Mouse (Mus musculus): ENCODE measurements around the gene Iqcn. TPM values are rescaled to one million over a fixed set of nuclear protein-coding genes. Genes with fewer than 3 reads are reported as not detected.
A peak's percentile ranks its signal among the peaks of the same experiment; 100 is the strongest.

The Iqcn gene
- total RNA-seq, 2 experiments from 2014 or later = 0.19 TPM; not detected in 1

DNA sequence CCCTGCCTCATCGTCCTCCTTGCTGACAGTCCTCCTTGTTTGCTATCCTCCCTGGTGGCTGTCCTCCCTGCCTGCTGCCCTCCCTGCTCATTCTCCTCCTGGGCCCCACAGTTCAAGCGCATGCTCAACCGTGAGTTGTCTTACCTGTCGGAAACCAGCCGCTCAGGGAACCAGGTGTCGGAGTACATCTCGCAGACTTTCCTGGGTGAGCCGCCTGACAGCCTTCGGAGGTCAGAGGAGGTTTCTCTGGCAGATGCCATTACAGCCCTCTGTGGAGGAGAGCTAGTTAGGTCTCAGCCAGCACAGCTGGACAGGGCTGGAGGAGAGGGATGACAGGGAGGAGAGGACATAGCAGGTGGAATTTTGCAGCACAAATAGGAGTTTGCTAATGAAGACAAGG, 43.4 kb downstream of the Iqcn start:
- intact Hi-C loops (cut with DNase I) = no loop called here
- DNase-seq (ENCODE audit: extremely low spot score in 1 of 2, low spot score in 2 of 2) = peak in 1 of 2 experiments; percentile 32

DNA sequence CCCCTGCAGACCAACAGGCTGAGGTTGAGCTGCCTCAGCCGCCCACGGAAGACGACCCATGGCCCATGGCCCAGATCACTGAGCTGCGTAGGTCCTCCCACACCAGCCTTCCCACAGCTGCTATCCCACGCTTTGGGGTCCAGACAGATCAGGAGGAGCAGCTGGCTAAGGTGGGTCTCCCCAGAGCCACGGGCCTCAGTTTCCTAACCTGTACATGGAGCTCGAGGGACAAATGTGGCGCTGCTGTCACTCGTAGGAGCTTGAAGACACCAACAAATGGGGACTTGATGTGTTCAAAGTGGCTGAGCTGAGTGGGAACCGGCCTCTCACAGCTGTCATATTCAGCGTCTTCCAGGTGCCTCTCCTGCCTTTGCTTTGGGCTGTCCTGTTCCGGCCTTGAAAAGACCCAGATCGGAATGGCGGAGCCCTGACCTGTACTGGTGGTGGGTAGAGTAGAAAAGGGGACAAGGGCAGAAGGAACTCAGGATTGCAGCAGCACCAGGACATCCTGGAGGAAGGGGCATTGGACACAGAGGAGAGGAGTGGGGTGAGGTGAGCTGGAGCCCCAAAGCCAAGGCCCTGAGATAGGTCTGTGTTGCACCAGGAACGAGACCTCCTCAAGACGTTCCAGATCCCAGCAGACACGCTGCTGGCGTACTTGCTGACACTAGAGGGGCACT, 44.1 kb downstream of the Iqcn start:
- intact Hi-C loops (cut with DNase I) = no loop called here
- peak in 1 of 2 experiments; percentile 26 for DNase-seq (ENCODE audit: extremely low spot score in 1 of 2, low spot score in 2 of 2)

- peak in 1 of 2 experiments; percentile 17 for DNase-seq (ENCODE audit: extremely low spot score in 1 of 2, low spot score in 2 of 2)
- intact Hi-C loops (cut with DNase I) = no loop called here
These were observed 45.2 kb downstream of the Iqcn start for GRCm38 (mm10) chr8:70748246-70749096.

- intact Hi-C loops (cut with DNase I) = no loop called here
- peak in 1 of 2 experiments; percentile 33 for DNase-seq (ENCODE audit: extremely low spot score in 1 of 2, low spot score in 2 of 2)
These were observed 45.9 kb downstream of the Iqcn start for GRCm38 (mm10) chr8:70749097-70749674.

DNA sequence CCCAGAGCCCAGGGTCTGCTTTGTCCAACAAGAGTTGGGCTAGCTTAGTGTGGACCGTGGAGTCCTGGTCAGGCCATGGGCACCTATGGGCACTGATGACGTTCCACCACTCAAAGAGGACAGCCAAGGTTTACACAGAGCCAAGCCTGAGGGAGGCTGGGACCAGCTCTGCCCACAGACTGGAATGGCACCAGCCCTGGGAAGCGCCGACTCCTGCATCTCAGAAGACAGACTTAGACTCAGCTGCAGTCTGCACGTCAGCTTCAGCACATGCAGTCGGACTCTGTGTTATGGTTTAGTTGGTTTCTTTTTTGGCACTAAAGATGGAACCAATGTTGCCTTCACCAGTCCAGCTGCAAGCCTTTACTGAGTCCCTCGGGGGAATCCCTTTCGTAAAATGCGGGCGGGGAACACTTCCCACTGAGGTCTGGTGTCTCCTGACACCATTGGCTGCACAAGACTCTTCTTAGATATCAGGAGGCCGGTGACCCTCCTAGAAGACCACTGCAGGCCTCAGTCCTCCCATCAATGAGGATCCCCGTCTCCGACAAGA, 46.9 kb downstream of the Iqcn start:
- peak in 1 of 2 experiments; percentile 22 for DNase-seq (ENCODE audit: extremely low spot score in 1 of 2, low spot score in 2 of 2)
- intact Hi-C loops (cut with DNase I) = no loop called here

- peak in 1 of 2 experiments; percentile 79 for DNase-seq (ENCODE audit: extremely low spot score in 1 of 2, low spot score in 2 of 2)
- intact Hi-C loops (cut with DNase I) = loop anchor here (2.0 kb wide), 1 partner anchor 31 kb away; no protein-coding TSS in a partner anchor
These were observed 48.9 kb downstream of the Iqcn start for GRCm38 (mm10) chr8:70752000-70752764.

- intact Hi-C loops (cut with DNase I) = loop anchor here (2.0 kb wide), 1 partner anchor 32 kb away; no protein-coding TSS in a partner anchor
- DNase-seq (ENCODE audit: extremely low spot score in 1 of 2, low spot score in 2 of 2) = peak in 1 of 2 experiments; percentile 94
These were observed 49.9 kb downstream of the Iqcn start for GRCm38 (mm10) chr8:70753151-70753550.

DNA sequence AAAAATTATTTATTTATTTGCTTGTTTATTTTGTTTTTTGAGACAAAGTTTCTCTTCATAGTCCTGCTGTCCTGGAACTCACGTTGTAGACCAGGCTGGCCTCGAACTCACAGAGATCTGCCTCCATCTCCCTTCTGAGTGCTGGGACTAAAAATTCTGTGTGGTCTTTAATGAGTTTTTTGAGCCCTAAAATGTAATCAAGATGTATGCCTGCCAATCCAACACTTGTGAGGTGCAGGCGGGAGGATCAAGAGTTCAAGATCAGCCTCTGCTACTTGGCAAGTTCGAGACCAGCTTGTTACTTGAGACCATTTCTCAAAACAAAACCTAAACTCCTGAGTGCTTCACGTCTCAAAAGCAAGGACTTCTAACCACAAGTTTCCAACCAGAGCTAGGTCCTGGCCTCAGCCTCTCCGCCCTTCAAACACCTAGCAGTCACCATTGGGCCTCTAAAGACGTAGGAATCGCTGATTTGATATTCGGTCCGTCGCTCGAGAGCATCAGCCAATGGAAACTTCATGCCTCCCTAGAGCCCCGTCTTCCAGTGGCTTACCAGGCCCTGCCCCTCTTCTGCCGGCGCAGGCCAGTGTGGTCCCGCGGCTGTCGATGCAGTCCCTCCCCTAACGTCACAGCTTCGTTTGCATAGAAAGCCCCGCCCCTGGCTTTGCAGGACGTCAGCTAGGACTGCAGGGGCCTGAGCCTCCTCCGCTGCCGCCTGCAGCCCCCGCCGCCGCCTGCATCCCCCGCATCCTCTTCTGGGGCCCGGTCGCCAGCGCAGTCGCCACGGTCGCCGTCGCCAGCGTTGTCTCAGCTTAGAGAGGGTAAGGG, 51.0 kb downstream of the Iqcn start, which contains the start of gene Rab3a:
Gene Rab3a (plus strand): TSS at position 637 of the 828 bp plus-strand sequence.
- DNase-seq (ENCODE audit: extremely low spot score in 1 of 2, low spot score in 2 of 2) = peak; percentile 98
- intact Hi-C loops (cut with DNase I) = no loop called here

GRCm38 (mm10) chr8:70754871-70755660, 51.8 kb downstream of the Iqcn start:
- peak; percentile 79 to 90 for DNase-seq (ENCODE audit: extremely low spot score in 1 of 2, low spot score in 2 of 2)
- intact Hi-C loops (cut with DNase I) = no loop called here

DNA sequence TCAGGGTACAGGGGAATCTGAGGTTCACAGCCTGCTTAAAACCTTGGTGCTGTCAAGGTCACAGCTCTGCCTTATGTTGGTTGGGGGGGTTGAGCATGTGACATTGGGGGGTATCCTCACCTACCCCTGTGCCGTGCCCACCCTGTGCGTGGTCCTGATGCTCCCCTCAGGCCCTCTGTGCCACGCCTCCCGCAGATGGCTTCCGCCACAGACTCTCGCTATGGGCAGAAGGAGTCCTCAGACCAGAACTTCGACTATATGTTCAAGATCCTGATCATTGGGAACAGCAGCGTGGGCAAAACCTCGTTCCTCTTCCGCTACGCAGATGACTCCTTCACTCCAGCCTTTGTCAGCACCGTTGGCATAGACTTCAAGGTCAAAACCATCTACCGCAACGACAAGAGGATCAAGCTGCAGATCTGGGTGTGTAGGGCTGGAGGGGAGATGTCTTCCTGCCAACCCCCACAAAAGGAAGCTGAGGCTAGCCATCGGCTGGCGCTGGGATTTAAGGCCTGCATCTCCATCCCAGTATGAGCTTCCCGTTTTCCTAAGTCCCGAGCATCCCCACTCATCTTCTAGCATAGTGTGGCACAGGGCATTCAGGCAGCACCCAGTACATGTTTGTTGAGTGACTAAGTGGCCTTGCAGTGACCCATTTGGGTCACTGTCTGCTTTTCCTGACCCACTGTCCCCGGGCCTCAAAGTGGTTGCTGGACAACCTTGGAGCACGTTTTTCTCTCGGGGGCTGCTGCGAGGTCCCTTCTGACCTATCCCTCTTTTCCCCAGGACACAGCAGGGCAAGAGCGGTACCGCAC, 52.6 kb downstream of the Iqcn start:
- DNase-seq (ENCODE audit: extremely low spot score in 1 of 2, low spot score in 2 of 2) = peak; percentile 4 to 47
- intact Hi-C loops (cut with DNase I) = no loop called here

DNA sequence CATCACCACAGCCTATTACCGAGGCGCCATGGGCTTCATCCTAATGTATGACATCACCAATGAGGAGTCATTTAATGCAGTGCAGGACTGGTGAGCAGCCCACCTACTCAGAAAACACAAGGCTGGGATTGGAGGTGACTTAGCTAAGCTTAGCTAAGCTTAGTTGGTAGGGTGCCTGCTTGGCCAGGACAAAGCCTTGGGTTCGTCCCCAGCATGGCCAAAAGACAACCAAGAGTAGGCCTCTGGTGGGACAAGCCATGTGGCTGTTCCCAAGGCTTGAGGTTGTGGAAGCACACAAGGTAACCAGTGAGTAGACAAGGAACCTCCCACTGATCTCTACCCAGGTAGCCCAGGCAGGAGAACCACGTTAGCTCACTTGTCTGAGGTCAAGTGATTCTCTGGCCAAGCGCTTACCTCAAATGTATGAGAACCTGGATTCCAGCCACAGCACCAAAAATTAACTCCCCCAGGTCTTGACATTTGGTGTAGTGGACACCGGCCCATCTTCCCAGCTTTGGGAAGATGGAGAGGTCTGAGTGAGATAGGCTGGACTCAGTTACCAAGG, 53.3 kb downstream of the Iqcn start:
- intact Hi-C loops (cut with DNase I) = no loop called here
- DNase-seq (ENCODE audit: extremely low spot score in 1 of 2, low spot score in 2 of 2) = peak; percentile 3 to 22

DNA sequence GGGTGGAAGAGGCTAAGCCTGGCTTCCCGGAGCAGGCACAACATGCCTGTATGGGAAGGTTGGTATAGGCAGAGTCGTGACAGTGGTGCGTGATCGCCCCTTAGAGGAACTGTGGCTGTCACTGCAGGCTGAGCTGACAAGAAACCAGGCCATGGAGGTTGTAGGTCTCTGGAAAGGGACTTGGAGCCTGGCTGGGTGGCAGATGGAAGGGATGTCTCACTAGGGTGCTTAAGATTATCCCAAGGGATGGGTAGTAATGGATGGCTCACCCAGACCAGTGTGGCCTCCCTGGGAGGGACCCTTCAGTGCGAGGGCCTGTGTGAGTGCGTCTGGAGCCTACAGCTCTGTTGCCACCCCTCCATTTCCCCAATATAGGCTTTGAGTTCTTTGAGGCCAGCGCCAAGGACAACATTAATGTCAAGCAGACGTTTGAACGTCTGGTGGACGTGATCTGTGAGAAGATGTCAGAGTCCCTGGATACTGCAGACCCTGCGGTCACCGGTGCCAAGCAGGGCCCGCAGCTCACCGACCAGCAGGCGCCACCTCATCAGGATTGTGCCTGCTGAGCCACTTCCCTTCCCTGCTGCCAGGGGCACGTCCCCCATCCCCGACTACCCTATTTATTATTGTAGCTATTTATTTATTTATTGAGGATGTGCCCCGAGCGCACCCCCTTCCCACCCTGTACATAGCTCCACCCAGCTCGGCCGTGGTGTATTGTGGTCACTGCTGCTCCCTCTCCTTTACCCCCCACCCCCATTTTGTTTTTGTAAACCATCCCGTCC, 54.5 kb downstream of the Iqcn start:
- DNase-seq (ENCODE audit: extremely low spot score in 1 of 2, low spot score in 2 of 2) = peak in 1 of 2 experiments; percentile 61
- intact Hi-C loops (cut with DNase I) = no loop called here

DNA sequence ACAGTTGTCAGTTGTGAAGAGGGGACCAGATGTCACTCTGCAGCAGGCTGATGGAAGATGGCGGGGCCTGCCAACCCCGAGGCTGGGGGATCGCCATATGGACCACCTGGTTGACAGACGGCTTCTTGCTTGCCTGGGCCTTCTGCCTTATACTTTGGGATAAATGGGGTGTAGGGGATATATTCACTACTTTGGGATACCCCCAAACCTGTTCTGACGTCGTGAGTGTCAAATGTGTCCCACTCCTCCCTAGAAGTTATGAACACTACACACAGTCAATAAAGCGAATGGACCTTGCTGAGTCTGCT, 55.0 kb downstream of the Iqcn start:
- no peak for DNase-seq (ENCODE audit: extremely low spot score in 1 of 2, low spot score in 2 of 2)
- intact Hi-C loops (cut with DNase I) = no loop called here

- peak in 1 of 2 experiments; percentile 56 for DNase-seq (ENCODE audit: extremely low spot score in 1 of 2, low spot score in 2 of 2)
- intact Hi-C loops (cut with DNase I) = no loop called here
These were observed 55.6 kb downstream of the Iqcn start for GRCm38 (mm10) chr8:70758616-70759561.

All from left cerebral cortex, postnatal 10 days (tissue).